Mouse (Mus musculus) ES-E14 (cell line): Measurements from ENCODE around the gene Gm17087. TPM values are rescaled to one million over a fixed set of nuclear protein-coding genes. Genes with fewer than 3 reads are reported as not detected.

Experiments
- DNase-seq: peaks from one replicate; pipeline ENCODE4 v3.0.0-alpha.2; 2013; ENCODE audit warnings: low read depth, low spot score
- H3K27ac ChIP-seq: 2 replicates; pipeline ENCODE4 v1.5.1; 2012; ENCODE audit warnings: low read depth, mild to moderate bottlenecking, low read length, moderate library complexity, mixed read lengths; ENCODE audit not compliant: poor library complexity, insufficient read depth, severe bottlenecking
- H3K36me3 ChIP-seq: 2 replicates; pipeline ENCODE4 v1.6.1; 2012; ENCODE audit warnings: mild to moderate bottlenecking, low read length, moderate library complexity, mixed read lengths; ENCODE audit not compliant: control insufficient read depth, poor library complexity, insufficient read depth, severe bottlenecking
- H3K4me1 ChIP-seq, 2 experiments: fragments of 150-350 bp in 1 of 2; sonication (generic) in 1 of 2; 2 replicates each; pipeline ENCODE4 v1.6.1; 2012; ENCODE audit warnings: low read length in 2 of 2, mild to moderate bottlenecking in 1 of 2, mixed read lengths in 1 of 2; ENCODE audit not compliant: control insufficient read depth in 2 of 2, insufficient read depth in 2 of 2, poor library complexity in 1 of 2
- H3K4me3 ChIP-seq, 2 experiments: fragments of 150-350 bp in 1 of 2; sonication (generic) in 1 of 2; 2 replicates each; pipeline ENCODE4 v1.5.1; 2012; ENCODE audit warnings: low read length in 2 of 2, low read depth in 1 of 2, mild to moderate bottlenecking in 1 of 2, mixed read lengths in 1 of 2; ENCODE audit not compliant: insufficient read depth in 1 of 2, poor library complexity in 1 of 2, severe bottlenecking in 1 of 2
- H3K9ac ChIP-seq: 2 replicates; pipeline ENCODE4 v1.6.1; 2012; ENCODE audit warnings: low read depth, mild to moderate bottlenecking, low read length, mixed read lengths; ENCODE audit not compliant: poor library complexity, insufficient read depth, severe bottlenecking
- H3K9me3 ChIP-seq: fragments of 150-350 bp; sonication (generic); 2 replicates; pipeline ENCODE4 v1.6.1; 2012; ENCODE audit warnings: low read depth, mild to moderate bottlenecking, low read length; ENCODE audit not compliant: control insufficient read depth, insufficient read depth
- CHD2 ChIP-seq: IDR thresholded peaks from 2 replicates; pipeline ENCODE4 v1.6.1; 2014; ENCODE audit warnings: mild to moderate bottlenecking, low read depth, low read length, inconsistent platforms
- HCFC1 ChIP-seq: IDR thresholded peaks from 2 replicates; pipeline ENCODE4 v1.6.1; 2012; ENCODE audit warnings: low read length, inconsistent platforms, borderline replicate concordance; ENCODE audit not compliant: insufficient read depth
- MAFK ChIP-seq: IDR thresholded peaks from 2 replicates; pipeline ENCODE4 v1.6.1; 2014; ENCODE audit warnings: mild to moderate bottlenecking, low read depth, low read length, inconsistent platforms; ENCODE audit not compliant: insufficient read depth
- ZC3H11A ChIP-seq: IDR thresholded peaks from 2 replicates; pipeline ENCODE4 v1.6.1; 2012; ENCODE audit warnings: low read depth, mild to moderate bottlenecking, inconsistent platforms, low read length, borderline replicate concordance
- ZNF384 ChIP-seq: IDR thresholded peaks from 2 replicates; pipeline ENCODE4 v1.6.1; 2012; ENCODE audit warnings: low read depth, low read length, inconsistent platforms
- in situ Hi-C, 2 experiments: fragments of 600-800 bp; cut with MboI; formaldehyde crosslinking; loops; one replicate each; pipeline ENCODE4 v1.15.1; 2025; ENCODE audit warnings: low sequenced_read_pairs in 2 of 2, inconsistent platforms in 1 of 2; ENCODE audit not compliant: unreplicated experiment in 2 of 2
- total RNA-seq: library from RNA; depleted of rRNA; stranded (reverse); fragments of 300-350 nt; gene quantifications from 2 replicates; pipeline ENCODE4 v1.2.3, GENCODE M21; 2012; rRNA removed

The Gm17087 gene
- total RNA-seq, 1 experiment = not detected

- peaks cover 0 to 13% of the 10 kb centered on the region in 2 experiments; a peak in 2 of 4 replicates for H3K4me1 ChIP-seq
- no peak within 1 kb of the TSS; the same call in 1 of the 2 replicates for H3K9ac ChIP-seq
- no peak within 1 kb of the TSS for H3K27ac ChIP-seq
- no peaks in the 10 kb centered on the region for H3K36me3 ChIP-seq
- H3K4me3 ChIP-seq = peak within 1 kb of the TSS; percentile 49 to 51; a peak in 3 of 4 replicates
- in situ Hi-C loops = no loop called here
- no peaks in the 10 kb centered on the region for H3K9me3 ChIP-seq
- no peak for TF ChIP-seq CHD2
- TF ChIP-seq HCFC1 = no peak
- TF ChIP-seq ZC3H11A = no peak
- TF ChIP-seq MAFK = no peak
- TF ChIP-seq ZNF384 = no peak
- DNase-seq = no peak
These were observed 41.5 kb downstream of the Gm17087 start, which contains the start of gene Pde10a for GRCm38 (mm10) chr17:8525225-8525721. Pde10a (plus strand) TSS chr17:8525372.

GRCm38 (mm10) chr17:8524387-8525165 is 42.2 kb downstream of the Gm17087 start:
- H3K4me1 ChIP-seq = peaks cover 0 to 13% of the 10 kb centered on the region in 2 experiments; a peak in 2 of 4 replicates
- TF ChIP-seq ZNF384 (no peak), MAFK (no peak), ZC3H11A (no peak), HCFC1 (no peak), CHD2 (no peak)
- no peaks in the 10 kb centered on the region for H3K36me3 ChIP-seq
- no peak overlapping the region for H3K9ac ChIP-seq
- H3K4me3 ChIP-seq = peak overlapping the region; percentile 49 to 51; a peak in 3 of 4 replicates
- no peak overlapping the region for H3K27ac ChIP-seq
- in situ Hi-C loops = no loop called here
- H3K9me3 ChIP-seq = no peaks in the 10 kb centered on the region
- DNase-seq = no peak

GRCm38 (mm10) chr17:8523986-8524385 is 42.8 kb downstream of the Gm17087 start:
- Histone ChIP-seq H3K9me3 (no peaks in the 10 kb centered on the region), H3K27ac (no peak overlapping the region), H3K4me3 (no peak overlapping the region), H3K36me3 (no peaks in the 10 kb centered on the region), H3K9ac (no peak overlapping the region), H3K4me1 (peaks cover 0 to 13% of the 10 kb centered on the region in 2 experiments; a peak in 2 of 4 replicates)
- in situ Hi-C loops = no loop called here
- TF ChIP-seq CHD2 (no peak), ZC3H11A (no peak), HCFC1 (no peak), MAFK (no peak), ZNF384 (no peak)
- DNase-seq = no peak

- H3K9ac ChIP-seq = no peak overlapping the region
- no peak overlapping the region for H3K27ac ChIP-seq
- in situ Hi-C loops = no loop called here
- H3K9me3 ChIP-seq = no peaks in the 10 kb centered on the region
- H3K36me3 ChIP-seq = no peaks in the 10 kb centered on the region
- no peak for TF ChIP-seq ZC3H11A
- TF ChIP-seq ZNF384 = no peak
- TF ChIP-seq CHD2 = no peak
- no peak for TF ChIP-seq MAFK
- H3K4me1 ChIP-seq = no peaks in the 10 kb centered on the region
- H3K4me3 ChIP-seq = no peak overlapping the region
- no peak for DNase-seq
These were observed 50.7 kb downstream of the Gm17087 start for GRCm38 (mm10) chr17:8516006-8516405.

Other genes starting within 250 kb of the Gm17087 start
- 0.37 and 0.45 TPM in 2 replicates for gene Prr18, start 229.5 kb downstream of the Gm17087 start, total RNA-seq
- 0.18 TPM in 1 of 2 replicates, not detected in the other for gene T2, start 211.0 kb downstream of the Gm17087 start, total RNA-seq
- gene T, start 132.5 kb downstream of the Gm17087 start, total RNA-seq = 1.7 and 3.5 TPM in 2 replicates
- gene Pde10a, start 41.6 kb downstream of the Gm17087 start, total RNA-seq = 1.4 and 2.6 TPM in 2 replicates